Mouse (Mus musculus) CD4-positive, CD25-positive, alpha-beta regulatory T cell, adult 4 months (primary cell): Measurements from ENCODE around the gene Matk. TPM values are rescaled to one million over a fixed set of nuclear protein-coding genes. Genes with fewer than 3 reads are reported as not detected.

ENCODE experiments used
- ATAC-seq: one replicate; pipeline ENCODE4 v1.8.0; 2017
- polyA plus RNA-seq, 2 experiments: library from polyadenylated mRNA; unstranded; fragments of 100-300 nt; shearing (Covaris generic); gene quantifications; one replicate each; pipeline ENCODE4 v1.2.1; 2017

Matk gene
- polyA plus RNA-seq, 2 experiments from 2014 or later = 63.6 to 103 TPM

- ATAC-seq = no peak
These were observed 8.6 kb upstream of the Matk start for GRCm38 (mm10) chr10:81244146-81244545.

GRCm38 (mm10) chr10:81244595-81244994 is 8.1 kb upstream of the Matk start:
- ATAC-seq = peak; percentile 72

GRCm38 (mm10) chr10:81245166-81245565 is 7.6 kb upstream of the Matk start:
- no peak for ATAC-seq

- peak; percentile 81 for ATAC-seq
These were observed 4.9 kb upstream of the Matk start for GRCm38 (mm10) chr10:81247804-81248203.

GRCm38 (mm10) chr10:81249442-81249841 is 3.3 kb upstream of the Matk start:
- no peak for ATAC-seq

GRCm38 (mm10) chr10:81254886-81255285 is 2.2 kb downstream of the Matk start:
- no peak for ATAC-seq

- peak; percentile 54 for ATAC-seq
These were observed 4.7 kb downstream of the Matk start for GRCm38 (mm10) chr10:81257158-81258039.

- no peak for ATAC-seq
These were observed 6.6 kb downstream of the Matk start for GRCm38 (mm10) chr10:81259225-81259884.

GRCm38 (mm10) chr10:81261025-81261424 is 8.3 kb downstream of the Matk start:
- ATAC-seq = no peak

- no peak for ATAC-seq
These were observed 12.8 kb downstream of the Matk start for GRCm38 (mm10) chr10:81265540-81265939.

- ATAC-seq = peak; percentile 88
These were observed 13.7 kb downstream of the Matk start, which contains the start of the genes Mrpl54 and Apba3 for GRCm38 (mm10) chr10:81266211-81267105. TSS of gene Mrpl54 (minus strand) at chr10:81266934. TSS of gene Apba3 (plus strand) at chr10:81266960.

- peak; percentile 66 for ATAC-seq
These were observed 15.3 kb downstream of the Matk start for GRCm38 (mm10) chr10:81268056-81268455.

GRCm38 (mm10) chr10:81268643-81269412 is 16.1 kb downstream of the Matk start:
- no peak for ATAC-seq

- ATAC-seq = no peak
These were observed 19.6 kb downstream of the Matk start for GRCm38 (mm10) chr10:81272356-81272755.

GRCm38 (mm10) chr10:81273842-81274241 is 21.1 kb downstream of the Matk start:
- ATAC-seq = no peak

- no peak for ATAC-seq
These were observed 24.9 kb downstream of the Matk start for GRCm38 (mm10) chr10:81277676-81278075.

GRCm38 (mm10) chr10:81279496-81279895 is 26.8 kb downstream of the Matk start:
- no peak for ATAC-seq

- ATAC-seq = no peak
These were observed 31.5 kb downstream of the Matk start for GRCm38 (mm10) chr10:81284189-81284588.

- no peak for ATAC-seq
These were observed 32.0 kb downstream of the Matk start for GRCm38 (mm10) chr10:81284719-81285118.

- ATAC-seq = peak; percentile 89
These were observed 33.1 kb downstream of the Matk start for GRCm38 (mm10) chr10:81285694-81286450.

- ATAC-seq = no peak
These were observed 33.9 kb downstream of the Matk start for GRCm38 (mm10) chr10:81286586-81286985.
